Mouse (Mus musculus) monocyte, adult 5-6 weeks (primary cell): ENCODE data around the gene Mfsd4b1. TPM values are rescaled to one million over a fixed set of nuclear protein-coding genes. Genes with fewer than 3 reads are reported as not detected.

Experiments
- ATAC-seq: fragments of 153-309, 156-312 bp; replicated peaks from 2 replicates; pipeline ENCODE4 v1.8.0; 2017; ENCODE audit warnings: mild to moderate bottlenecking; ENCODE audit not compliant: low TSS enrichment, insufficient number of reproducible peaks, severe bottlenecking, poor library complexity, low FRiP score
- total RNA-seq: library from RNA; stranded (forward); fragments of 200-1000, 200-491, 200-594 nt; gene quantifications from 3 replicates; pipeline ENCODE4 v1.2.3, GENCODE M21; 2017

Mfsd4b1 gene
- total RNA-seq = not detected in 3 replicates

GRCm38 (mm10) chr10:40024554-40025428, at the start of gene Mfsd4b1:
Gene Mfsd4b1 (minus strand): TSS chr10:40025268.
- ATAC-seq = peak; percentile 67

- peak; percentile 62 for ATAC-seq
These were observed 48.5 kb upstream of the Mfsd4b1 start for GRCm38 (mm10) chr10:40073608-40074007.

- ATAC-seq = no peak
These were observed 45.6 kb upstream of the Mfsd4b1 start for GRCm38 (mm10) chr10:40070684-40071083.

- ATAC-seq = no peak
These were observed 44.2 kb upstream of the Mfsd4b1 start for GRCm38 (mm10) chr10:40069270-40069669.

- ATAC-seq = peak; percentile 43
These were observed 43.5 kb upstream of the Mfsd4b1 start for GRCm38 (mm10) chr10:40068595-40068994.

- no peak for ATAC-seq
These were observed 42.5 kb upstream of the Mfsd4b1 start for GRCm38 (mm10) chr10:40067529-40067928.

GRCm38 (mm10) chr10:40067071-40067470, 42.0 kb upstream of the Mfsd4b1 start:
- no peak for ATAC-seq

GRCm38 (mm10) chr10:40065357-40065756, 40.3 kb upstream of the Mfsd4b1 start:
- no peak for ATAC-seq

GRCm38 (mm10) chr10:40063291-40063890, 38.3 kb upstream of the Mfsd4b1 start:
- no peak for ATAC-seq

- ATAC-seq = no peak
These were observed 37.7 kb upstream of the Mfsd4b1 start for GRCm38 (mm10) chr10:40062812-40063211.

- no peak for ATAC-seq
These were observed 36.9 kb upstream of the Mfsd4b1 start for GRCm38 (mm10) chr10:40061926-40062325.

GRCm38 (mm10) chr10:40058786-40059120, 33.7 kb upstream of the Mfsd4b1 start:
- ATAC-seq = 0 out of 2 replicates have a peak, but pooled peaks have one; percentile 13

GRCm38 (mm10) chr10:40058062-40058785, 33.2 kb upstream of the Mfsd4b1 start:
- no peak for ATAC-seq

GRCm38 (mm10) chr10:40057615-40058014, 32.5 kb upstream of the Mfsd4b1 start:
- ATAC-seq = no peak

- ATAC-seq = no peak
These were observed 29.4 kb upstream of the Mfsd4b1 start for GRCm38 (mm10) chr10:40054455-40054854.

- no peak for ATAC-seq
These were observed 28.8 kb upstream of the Mfsd4b1 start for GRCm38 (mm10) chr10:40053896-40054295.

GRCm38 (mm10) chr10:40053257-40053895, 28.3 kb upstream of the Mfsd4b1 start:
- ATAC-seq = peak; percentile 34; the same call in 1 of the 2 replicates

GRCm38 (mm10) chr10:40051997-40052396, 26.9 kb upstream of the Mfsd4b1 start:
- ATAC-seq = no peak

GRCm38 (mm10) chr10:40050763-40051162, 25.7 kb upstream of the Mfsd4b1 start:
- no peak for ATAC-seq
